Mouse (Mus musculus) heart, adult 2 months (tissue): Measurements from ENCODE around the gene Slc24a3.
A peak's percentile ranks its signal among the peaks of the same experiment; 100 is the strongest.

Experiments used
- CTCF ChIP-seq: fragments of 200-600 bp; IDR thresholded peaks from 2 replicates; pipeline ENCODE4 v1.8.1; 2022; ENCODE audit warnings: antibody characterized with exemption, mild to moderate bottlenecking, moderate library complexity
- EP300 ChIP-seq: fragments of 200-500 bp; IDR thresholded peaks from 2 replicates; pipeline ENCODE4 v1.6.1; 2011; ENCODE audit warnings: low read depth, low read length, control low read depth; ENCODE audit not compliant: insufficient read depth
- POLR2A ChIP-seq: fragments of 200-500 bp; IDR thresholded peaks from 2 replicates; pipeline ENCODE4 v1.6.1; 2011; ENCODE audit warnings: mild to moderate bottlenecking, low read depth, low read length, control low read depth; ENCODE audit not compliant: insufficient read depth

- TF ChIP-seq CTCF: 0 out of 2 replicates have a peak, but pooled peaks have one; percentile 2
- TF ChIP-seq POLR2A: no peak
- no peak for TF ChIP-seq EP300
Measured at GRCm38 (mm10) chr2:145196043-145196442, 28.5 kb downstream of the Slc24a3 start.
